ENCODE assay signal across 18 mouse cellular contexts in genomic region chr14:84454074-84454845, GRCm38 (mm10). TPM values are rescaled to one million over a fixed set of nuclear protein-coding genes. Genes with fewer than 3 reads are reported as not detected.
DNase-seq lines count a peak whose midpoint lies in the region; ATAC-seq and TF ChIP-seq lines count a peak whose summit lies in the region.
"Had no signal": no experiment of that assay in that cellular context is flagged by ENCODE, and none has a peak within 500 bp of the region (broad histone marks: within the 10 kb centered on the region; RNA-seq: fewer than 3 reads in every experiment).

No protein-coding gene starts in this region.

- no peak for TF ChIP-seq CTCF in lung, adult 2 months (IDR thresholded peaks at IDR 0.05; ENCODE audit: insufficient read depth, low read length)

- 36% methylated on average over 4 of the region's 4 CpGs for WGBS in lung, adult 2 months

- no peaks in the 10 kb centered on the region for H3K4me1 ChIP-seq in lung, adult 2 months (ENCODE audit: control insufficient read depth, insufficient read depth, low read length)
- H3K4me1 ChIP-seq: kidney, embryonic 15.5 days; liver, embryonic 15.5 days had no signal

- ATAC-seq in megakaryocyte progenitor cell, adult 5-6 weeks (replicated peaks; ENCODE audit: poor library complexity): peak; percentile 100
- ATAC-seq: forebrain, postnatal 0 days had no signal

- peak overlapping the region; percentile 29 for H3K4me3 ChIP-seq in lung, adult 2 months (replicated peaks; ENCODE audit: extremely low read depth, low read depth, low read length)
- H3K4me3 ChIP-seq: erythroblast, embryonic 14.5 days; kidney, embryonic 15.5 days; liver, embryonic 15.5 days had no signal

- TF ChIP-seq POLR2A in lung, adult 2 months (IDR thresholded peaks at IDR 0.05; ENCODE audit: borderline replicate concordance, extremely low read depth, low read depth, low read length): no peak

- DNase-seq in lung, adult 2 months: no peak
- no peak for DNase-seq in lung, postnatal 4 days
- peak; percentile 70 for DNase-seq in A20 (ENCODE audit: low read depth, low spot score)
- peak; percentile 70 for DNase-seq in Muller cell, postnatal 12 days (ENCODE audit: inconsistent ontology term)
- no peak for DNase-seq in layer of hippocampus, adult 18-20 months (ENCODE audit: low spot score in 2 of 2)
- DNase-seq in thymus, postnatal 0 days (ENCODE audit: low spot score): no peak
- DNase-seq: adrenal gland, adult 8-10 months; cerebellum, adult 2 months; embryo, embryonic 11 days; forebrain, postnatal 0 days; gastrocnemius, postnatal 14 days; right cerebral cortex, postnatal 25 days; thymus, adult 2 months had no signal

RNA-seq across cellular contexts. Expression of gene Pcdh17, which starts 10.9 kb away (rescaled TPM):
- polyA plus RNA-seq in lung, adult 2 months (2012; rRNA removed): 9.1 and 9.3 TPM in 2 replicates
- total RNA-seq in megakaryocyte progenitor cell, adult 5-6 weeks (2015): 0.02 TPM in 1 of 2 replicates, not detected in the other
- total RNA-seq in megakaryocyte progenitor cell, adult 5-6 weeks (2017): 0.04 TPM in 1 of 2 replicates, not detected in the other
- 10 to 100 TPM; 39.6 to 41.7 TPM for total RNA-seq in layer of hippocampus, adult 18-20 months (2021)
- 0.75 and 0.83 TPM in 2 replicates for polyA plus RNA-seq in thymus, postnatal 0 days (2015; fragmentation: Nextera tagmentation; extraction: Ambion mirVana)
- total RNA-seq: neutrophil, adult 5-6 weeks had no signal
- polyA plus RNA-seq: erythroblast, embryonic 14.5 days had no signal

Comparison
In these comparisons a context has a peak if more than half of its experiments do, and no peak if none do; other contexts are left out.
1. DNase-seq: peak in A20 (single experiment) and Muller cell, postnatal 12 days (single experiment); none in lung, adult 2 months (single experiment), lung, postnatal 4 days (0 of 2), layer of hippocampus, adult 18-20 months (0 of 2) and thymus, postnatal 0 days (single experiment).
2. RNA of gene Pcdh17, which starts 10.9 kb away (total RNA-seq): 39.6 to 41.7 TPM in layer of hippocampus, adult 18-20 months; 0.02 to 0.04 TPM in megakaryocyte progenitor cell, adult 5-6 weeks; every median in the first group is over 10 times any median in the second.